ENCODE assay signal across 8 mouse cellular contexts in genomic region chr3:127763076-127763612, GRCm38 (mm10). TPM values are rescaled to one million over a fixed set of nuclear protein-coding genes. Genes with fewer than 3 reads are reported as not detected.
DNase-seq lines count a peak whose midpoint lies in the region; ATAC-seq and TF ChIP-seq lines count a peak whose summit lies in the region.

No protein-coding gene starts in this region.

- no peak overlapping the region for H3K4me3 ChIP-seq in midbrain, embryonic 14.5 days (replicated peaks; ENCODE audit: low read depth, low read length)
- no peak overlapping the region for H3K4me3 ChIP-seq in midbrain, embryonic 13.5 days (replicated peaks)
- no peak overlapping the region for H3K4me3 ChIP-seq in cerebellum, adult 2 months (replicated peaks; ENCODE audit: insufficient read depth, low read depth, low read length)
- H3K4me3 ChIP-seq in liver, adult 2 months (ENCODE audit: insufficient read depth, low read depth, low read length): no peak overlapping the region

- no peak overlapping the region for H3K4me2 ChIP-seq in midbrain, embryonic 14.5 days (ENCODE audit: low read length)
- H3K4me2 ChIP-seq in midbrain, embryonic 13.5 days (replicated peaks): no peak overlapping the region

- WGBS in midbrain, embryonic 14.5 days: 23% methylated on average over 7 of the region's 7 CpGs
- WGBS in midbrain, embryonic 13.5 days: 25% methylated on average over 7 of the region's 7 CpGs
- 22% methylated on average over 7 of the region's 7 CpGs for WGBS in cerebellum, adult 2 months
- WGBS in liver, adult 2 months: 18% methylated on average over 7 of the region's 7 CpGs

- H3K79me2 ChIP-seq in liver, adult 2 months (ENCODE audit: control insufficient read depth, insufficient read depth, low read length): no peaks in the 10 kb centered on the region

- no peak for ATAC-seq in midbrain, embryonic 14.5 days (ENCODE audit: low FRiP score, low TSS enrichment)
- ATAC-seq in midbrain, embryonic 13.5 days: no peak

- peak; percentile 53; the same call in 1 of the 2 replicates for TF ChIP-seq CTCF in cerebellum, adult 2 months (IDR thresholded peaks at IDR 0.05; ENCODE audit: borderline replicate concordance, insufficient read depth, low read depth, low read length)
- TF ChIP-seq CTCF in liver, adult 2 months (IDR thresholded peaks at IDR 0.05; ENCODE audit: low read depth, low read length): peak; percentile 67

- no peak overlapping the region for H3K9ac ChIP-seq in midbrain, embryonic 14.5 days (replicated peaks; ENCODE audit: low read length)
- H3K9ac ChIP-seq in midbrain, embryonic 13.5 days (replicated peaks): no peak overlapping the region
- no peak overlapping the region for H3K9ac ChIP-seq in liver, adult 2 months (ENCODE audit: low read depth, low read length)

- H3K36me3 ChIP-seq in midbrain, embryonic 14.5 days (ENCODE audit: control insufficient read depth, insufficient read depth, low read length): no peaks in the 10 kb centered on the region
- H3K36me3 ChIP-seq in midbrain, embryonic 13.5 days: no peaks in the 10 kb centered on the region
- no peaks in the 10 kb centered on the region for H3K36me3 ChIP-seq in liver, adult 2 months (ENCODE audit: control insufficient read depth, insufficient read depth, low read length)

- no peak for TF ChIP-seq POLR2A in cerebellum, adult 2 months (IDR thresholded peaks at IDR 0.05; ENCODE audit: borderline replicate concordance, insufficient read depth, low read length)
- TF ChIP-seq POLR2A in liver, adult 2 months (IDR thresholded peaks at IDR 0.05; ENCODE audit: extremely low read depth, insufficient read depth, low read length): no peak

- no peaks in the 10 kb centered on the region for H3K9me3 ChIP-seq in midbrain, embryonic 14.5 days (ENCODE audit: control insufficient read depth, low read length)
- no peaks in the 10 kb centered on the region for H3K9me3 ChIP-seq in midbrain, embryonic 13.5 days

- H3K27me3 ChIP-seq in midbrain, embryonic 14.5 days (ENCODE audit: control insufficient read depth, insufficient read depth, low read length): peaks cover 44% of the 10 kb centered on the region
- H3K27me3 ChIP-seq in midbrain, embryonic 13.5 days: peaks cover 61% of the 10 kb centered on the region
- no peaks in the 10 kb centered on the region; the same call in 1 of the 2 replicates for H3K27me3 ChIP-seq in cerebellum, adult 2 months (ENCODE audit: control insufficient read depth, insufficient read depth, low read length)
- H3K27me3 ChIP-seq in liver, adult 2 months (ENCODE audit: control insufficient read depth, insufficient read depth, low read length): no peaks in the 10 kb centered on the region

- DNase-seq in midbrain, embryonic 14.5 days: peak; percentile 84
- DNase-seq in cerebellum, adult 2 months: peak; percentile 43 to 46
- DNase-seq in frontal cortex, adult 2 months (ENCODE audit: extremely low spot score in 1 of 2, low spot score in 1 of 2): peak; percentile 40 to 80
- peak; percentile 58 to 71 for DNase-seq in kidney, adult 8-10 months
- peak; percentile 80 for DNase-seq in liver, adult 2 months (ENCODE audit: extremely low read depth, low read depth, low spot score)
- peak; percentile 41 for DNase-seq in ovary, adult 18-20 months (ENCODE audit: low spot score)
- DNase-seq in thymus, adult 18-20 months: peak; percentile 42 to 66

- no peak overlapping the region for H3K27ac ChIP-seq in midbrain, embryonic 14.5 days (replicated peaks; ENCODE audit: low read depth, low read length)
- H3K27ac ChIP-seq in midbrain, embryonic 13.5 days: no peak overlapping the region
- no peak overlapping the region for H3K27ac ChIP-seq in cerebellum, adult 2 months (ENCODE audit: insufficient read depth, low read length)
- H3K27ac ChIP-seq in liver, adult 2 months (replicated peaks; ENCODE audit: insufficient read depth, low read depth, low read length): no peak overlapping the region

- peaks cover 6% of the 10 kb centered on the region; the same call in 1 of the 2 replicates for H3K4me1 ChIP-seq in midbrain, embryonic 14.5 days (ENCODE audit: control insufficient read depth, insufficient read depth, low read length)
- peaks cover 9% of the 10 kb centered on the region for H3K4me1 ChIP-seq in midbrain, embryonic 13.5 days (replicated peaks)
- no peaks in the 10 kb centered on the region for H3K4me1 ChIP-seq in cerebellum, adult 2 months (ENCODE audit: control insufficient read depth, insufficient read depth, low read length)
- no peaks in the 10 kb centered on the region for H3K4me1 ChIP-seq in liver, adult 2 months (ENCODE audit: control insufficient read depth, insufficient read depth, low read length)

RNA-seq across cellular contexts. Expression of gene Alpk1, which starts 17.2 kb away (rescaled TPM):
- polyA plus RNA-seq in midbrain, embryonic 14.5 days (2014; fragmentation: Nextera tagmentation; extraction: Ambion mirVana): 0.20 and 0.47 TPM in 2 replicates
- polyA plus RNA-seq in midbrain, embryonic 13.5 days (2015; fragmentation: Nextera tagmentation; extraction: Ambion mirVana): 0.76 and 1.0 TPM in 2 replicates
- 1.8 and 2.0 TPM in 2 replicates for polyA plus RNA-seq in cerebellum, adult 2 months (2012; rRNA removed)
- polyA plus RNA-seq in frontal cortex, adult 2 months (2012; rRNA removed): 3.6 and 4.2 TPM in 2 replicates
- 1.9 and 2.1 TPM in 2 replicates for total RNA-seq in liver, adult 2 months (2014; rRNA removed)
- 0.21 and 0.39 TPM in 2 replicates for polyA plus RNA-seq in liver, adult 2 months (2012; rRNA removed)

RNA-seq across cellular contexts. Expression of gene Tifa, which starts 26.5 kb away (rescaled TPM):
- 2.7 and 4.7 TPM in 2 replicates for polyA plus RNA-seq in midbrain, embryonic 14.5 days (2014; fragmentation: Nextera tagmentation; extraction: Ambion mirVana)
- polyA plus RNA-seq in midbrain, embryonic 13.5 days (2015; fragmentation: Nextera tagmentation; extraction: Ambion mirVana): 3.2 and 3.7 TPM in 2 replicates
- 3.9 and 4.3 TPM in 2 replicates for polyA plus RNA-seq in cerebellum, adult 2 months (2012; rRNA removed)
- polyA plus RNA-seq in frontal cortex, adult 2 months (2012; rRNA removed): 6.6 and 7.7 TPM in 2 replicates
- total RNA-seq in liver, adult 2 months (2014; rRNA removed): 19.8 and 24.8 TPM in 2 replicates
- 8.4 and 12.5 TPM in 2 replicates for polyA plus RNA-seq in liver, adult 2 months (2012; rRNA removed)
